Mouse (Mus musculus): ENCODE measurements around the gene Ppfibp2.
A peak's percentile ranks its signal among the peaks of the same experiment; 100 is the strongest.

The Ppfibp2 gene

DNA sequence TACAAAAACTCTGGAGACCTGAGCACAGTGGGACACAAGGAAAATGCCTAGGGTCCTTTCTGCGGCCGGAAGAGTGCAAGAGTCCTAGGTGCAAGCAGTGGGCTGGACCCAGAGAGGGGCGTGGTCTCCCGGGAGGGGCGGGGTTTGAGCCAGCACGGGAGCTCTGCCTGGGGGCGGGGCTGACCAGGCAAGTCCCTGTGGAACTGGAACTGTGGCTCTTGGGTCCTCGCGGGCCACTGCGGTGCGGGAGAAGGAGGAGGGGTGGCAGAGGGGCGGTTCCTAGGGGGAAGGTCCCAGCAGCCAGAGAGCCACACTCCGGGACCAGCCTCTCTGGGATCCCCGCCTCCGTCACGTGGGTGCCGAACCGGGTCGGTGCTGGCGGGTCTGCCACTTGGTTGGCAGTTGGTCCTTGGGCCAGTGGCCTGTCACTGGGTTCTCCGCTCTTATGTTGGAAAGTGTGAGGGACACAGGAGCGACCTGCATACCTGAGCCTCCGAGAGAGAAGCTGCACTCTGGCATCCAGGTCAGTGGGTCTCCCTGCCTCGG lies at the start of gene Ppfibp2:
Gene Ppfibp2 (plus strand): TSS at position 351 of the 546 bp plus-strand sequence.
- peak; percentile 95 to 96 for DNase-seq

DNA sequence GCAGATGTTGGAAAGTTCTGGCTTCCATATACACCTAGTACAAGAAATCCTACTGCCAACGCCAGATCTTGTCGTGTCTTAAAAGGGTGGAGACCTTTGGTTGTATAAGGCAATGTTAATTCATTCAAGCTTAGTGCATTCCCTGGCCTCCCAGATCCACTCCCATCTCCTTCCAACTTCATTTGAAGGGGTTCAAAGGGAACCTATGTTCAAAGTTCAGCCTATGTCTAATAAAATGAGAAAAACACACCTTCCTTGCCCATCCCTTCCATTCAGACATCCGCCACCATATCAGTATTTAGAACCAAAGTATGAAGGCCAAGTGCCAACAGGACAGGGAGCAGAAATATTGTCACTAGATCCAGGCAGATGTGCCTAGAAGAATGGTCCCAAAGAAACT lies 47.1 kb upstream of the Ppfibp2 start:
- DNase-seq: no peak

DNA sequence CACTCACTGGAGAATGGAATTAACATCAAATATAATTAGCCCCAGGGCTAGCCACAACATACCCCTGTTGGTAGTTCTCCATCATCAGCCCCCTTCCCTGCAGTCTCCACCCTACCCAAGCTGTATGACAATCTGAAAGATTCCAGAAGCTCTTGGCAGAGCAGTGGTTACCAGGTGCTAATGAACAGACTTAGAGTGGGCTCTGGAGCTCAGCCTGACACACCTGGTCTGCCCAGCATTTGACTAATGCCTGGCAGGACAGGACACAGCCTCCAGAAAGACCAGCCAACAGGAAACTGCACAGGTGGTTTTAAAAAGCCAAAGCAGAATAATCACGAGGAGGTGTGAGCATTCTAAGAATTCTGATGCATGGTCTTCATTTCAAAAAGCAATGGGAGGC lies 41.5 kb upstream of the Ppfibp2 start:
- DNase-seq: no peak

DNA sequence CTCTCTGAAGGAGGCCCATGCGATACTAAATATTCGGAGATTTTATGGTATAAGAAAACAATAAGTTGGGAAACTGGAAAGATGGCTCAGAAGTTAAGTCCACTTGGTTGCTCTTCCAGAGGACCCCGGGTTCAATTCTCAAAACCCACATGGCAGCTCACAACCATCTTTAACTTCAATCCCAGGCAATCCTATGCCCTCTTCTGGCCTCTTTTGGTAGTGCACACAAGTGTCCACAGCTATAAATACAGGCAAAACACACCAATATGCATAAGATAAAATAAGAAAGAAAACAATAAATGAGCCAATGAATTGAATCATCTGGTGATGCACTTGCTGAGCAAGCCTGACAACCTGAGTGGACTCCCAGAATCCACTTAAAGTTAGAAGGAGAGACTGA lies 39.1 kb upstream of the Ppfibp2 start:
- DNase-seq: peak; percentile 37 to 45

DNA sequence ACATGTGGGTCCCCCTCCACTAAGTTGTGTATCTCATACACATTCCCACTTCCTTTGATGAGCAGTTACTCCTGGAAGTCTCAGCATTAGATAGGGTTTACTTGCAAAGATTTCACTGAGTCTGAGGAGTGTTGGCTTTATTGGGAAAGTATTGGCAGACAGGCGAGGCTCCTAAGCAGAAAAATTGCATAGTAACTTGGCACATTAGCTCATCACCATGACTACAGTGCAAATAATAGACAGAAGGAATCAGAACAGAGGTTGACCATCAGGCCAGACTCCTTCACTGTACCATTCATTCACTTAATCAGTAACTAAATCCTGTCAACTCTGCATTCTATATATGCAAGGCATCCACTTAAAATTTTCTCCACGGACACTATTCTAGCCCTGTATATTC lies 34.3 kb upstream of the Ppfibp2 start:
- DNase-seq: no peak

DNA sequence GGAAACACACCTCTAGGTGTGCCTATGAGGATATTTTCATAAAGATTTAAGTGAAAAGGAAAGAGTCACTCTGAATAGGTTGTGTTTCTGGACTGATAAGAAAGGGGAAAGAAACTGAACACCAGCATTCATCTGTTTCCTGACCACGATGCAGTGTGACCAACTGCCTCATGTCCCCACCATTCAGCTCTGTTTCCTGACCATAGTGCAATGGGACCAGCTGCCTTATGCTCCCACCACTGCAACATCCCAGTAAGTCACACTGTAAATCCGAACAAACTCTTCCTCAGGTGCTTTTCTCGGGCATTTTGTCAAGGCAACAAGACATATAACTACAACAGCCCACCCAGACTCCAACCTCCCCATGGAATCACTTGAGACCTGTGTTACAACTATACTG lies 33.4 kb upstream of the Ppfibp2 start:
- no peak for DNase-seq

DNA sequence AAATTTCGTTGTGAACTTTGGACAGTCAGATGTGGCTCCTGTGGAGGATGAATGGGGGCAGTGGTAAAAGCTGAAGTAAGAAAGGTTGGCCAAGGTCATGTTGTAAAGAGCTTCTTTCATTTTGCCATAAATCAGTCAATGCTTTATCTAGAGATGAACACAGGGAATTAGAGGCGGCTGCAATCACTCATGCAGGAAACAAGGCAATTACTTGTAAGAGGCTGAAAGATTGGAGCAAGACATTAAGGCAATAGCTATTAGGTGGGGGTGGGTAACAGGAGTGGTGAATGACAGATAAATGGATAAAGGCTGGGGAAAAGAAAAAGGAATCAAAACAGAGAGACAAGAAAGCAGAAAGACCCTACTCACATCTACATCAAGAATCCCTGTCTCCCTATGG lies 31.3 kb upstream of the Ppfibp2 start:
- DNase-seq: no peak

DNA sequence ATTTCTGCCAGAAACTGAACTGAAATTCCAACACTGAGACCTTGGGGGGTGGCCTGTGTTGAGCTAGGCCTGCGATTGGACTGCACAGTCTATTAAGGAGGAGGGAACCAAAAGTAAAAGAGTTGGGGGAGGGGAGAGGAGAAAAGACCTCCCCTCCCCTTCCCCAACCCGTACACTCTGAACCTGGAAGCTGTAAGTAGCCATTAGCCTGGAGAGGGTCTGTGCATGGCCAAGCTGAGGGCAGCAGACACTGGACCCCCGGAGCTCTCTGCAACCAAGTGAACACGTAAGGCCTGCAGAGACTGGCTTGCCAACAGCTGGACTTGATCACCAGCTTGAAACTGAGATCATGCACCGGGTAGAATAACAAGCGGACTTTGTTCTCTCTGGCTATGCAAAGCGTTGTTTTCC lies 27.7 kb upstream of the Ppfibp2 start, which contains the start of gene Olfml1:
Gene Olfml1 (plus strand): TSS at position 186 of the 411 bp plus-strand sequence.
- no peak for DNase-seq

DNA sequence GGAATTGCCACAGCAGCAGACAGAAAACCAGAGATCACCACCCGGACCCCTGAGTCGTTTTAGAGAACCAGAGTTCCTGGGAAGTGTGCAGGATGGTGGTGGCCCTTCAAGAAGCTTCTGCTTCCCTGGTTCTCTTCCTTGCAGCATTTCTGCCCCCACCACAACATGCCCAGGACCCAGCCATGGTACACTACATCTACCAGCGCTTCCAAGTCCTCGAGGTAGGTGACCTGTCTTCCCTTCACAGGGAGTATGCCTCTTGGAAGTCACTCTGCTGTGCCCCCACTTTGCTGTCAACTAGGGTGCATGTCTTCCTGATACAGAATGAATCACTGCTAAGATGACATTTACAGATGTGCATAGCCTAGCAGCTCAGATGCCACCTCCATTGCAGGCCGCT lies 27.3 kb upstream of the Ppfibp2 start:
- DNase-seq: no peak

DNA sequence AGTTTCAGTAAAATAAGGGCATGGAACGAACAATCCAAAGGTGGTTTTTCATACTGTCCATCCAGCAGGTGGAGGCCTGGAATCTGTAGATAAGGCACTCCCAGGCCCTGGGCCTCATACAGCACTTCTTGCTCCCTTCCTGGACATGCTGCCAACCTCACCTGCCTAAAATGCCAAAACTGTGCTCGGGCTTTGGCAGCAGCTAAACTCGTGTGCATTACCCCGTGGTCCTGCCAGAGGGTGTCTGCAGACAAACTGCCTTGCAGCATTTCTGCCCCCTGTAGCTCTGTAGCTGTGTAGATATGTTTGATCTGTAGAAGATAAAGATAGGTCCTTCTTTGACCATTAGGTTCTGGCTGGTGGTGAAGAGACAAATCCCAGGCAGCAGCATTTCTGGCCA lies 26.0 kb upstream of the Ppfibp2 start:
- DNase-seq: no peak

DNA sequence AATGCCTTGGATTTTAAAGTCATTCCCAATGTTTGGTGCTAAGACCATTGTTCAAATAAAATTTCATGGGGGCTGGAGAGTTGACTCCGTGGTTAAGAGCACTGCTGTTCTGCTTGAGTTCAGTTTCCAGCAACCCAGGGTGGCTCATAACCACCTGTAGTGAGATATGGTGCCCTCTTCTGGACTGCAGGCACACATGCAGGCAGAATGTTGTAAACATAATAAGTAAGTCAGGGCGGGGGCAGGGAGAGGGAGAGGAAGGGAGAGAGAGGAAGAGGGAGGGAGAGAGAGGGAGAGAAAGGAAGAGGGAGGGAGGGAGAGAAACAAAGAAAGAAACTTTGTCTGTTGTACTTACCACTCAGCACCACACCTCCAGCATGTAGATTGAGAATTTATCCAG lies 21.2 kb upstream of the Ppfibp2 start:
- DNase-seq: peak; percentile 10 to 18

DNA sequence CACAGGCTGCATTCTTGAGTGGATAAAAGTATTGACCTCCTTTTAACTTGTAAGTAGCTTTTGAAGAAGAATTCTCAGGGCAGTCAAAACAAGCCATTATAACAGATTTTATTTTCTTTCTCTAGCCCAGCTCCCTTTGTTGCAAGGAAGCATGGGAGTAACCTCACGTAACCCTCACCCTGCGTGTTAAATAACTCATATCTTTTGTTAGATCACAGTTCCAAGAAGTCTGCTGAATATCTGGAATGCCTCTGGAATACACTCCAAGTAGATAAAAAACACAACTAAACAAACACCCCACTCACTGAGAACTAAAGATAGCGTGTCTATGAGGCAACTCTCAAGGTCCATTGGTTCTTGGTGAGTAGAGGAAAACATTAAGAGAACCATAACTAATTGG lies 20.7 kb upstream of the Ppfibp2 start:
- DNase-seq: no peak

DNA sequence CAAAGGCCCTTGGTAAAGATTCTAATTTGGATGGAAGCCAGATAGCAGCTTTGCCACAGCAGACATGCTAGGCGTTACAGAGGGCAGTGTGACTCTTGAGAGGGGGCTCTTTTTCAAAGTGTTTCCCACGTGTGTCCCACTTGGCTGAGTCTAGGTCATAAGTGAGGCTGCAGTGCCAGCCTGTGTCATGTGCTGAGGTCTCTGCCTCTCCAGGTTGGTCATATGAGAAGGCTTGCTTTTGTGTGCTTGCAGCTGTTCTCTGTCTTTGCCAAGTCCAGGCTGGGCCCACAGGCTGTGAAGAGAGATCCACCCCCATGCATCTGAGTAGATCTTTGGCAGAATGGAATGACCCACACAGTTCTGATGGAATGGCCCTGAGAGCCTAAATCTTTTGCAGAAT lies 2.4 kb upstream of the Ppfibp2 start:
- no peak for DNase-seq

DNA sequence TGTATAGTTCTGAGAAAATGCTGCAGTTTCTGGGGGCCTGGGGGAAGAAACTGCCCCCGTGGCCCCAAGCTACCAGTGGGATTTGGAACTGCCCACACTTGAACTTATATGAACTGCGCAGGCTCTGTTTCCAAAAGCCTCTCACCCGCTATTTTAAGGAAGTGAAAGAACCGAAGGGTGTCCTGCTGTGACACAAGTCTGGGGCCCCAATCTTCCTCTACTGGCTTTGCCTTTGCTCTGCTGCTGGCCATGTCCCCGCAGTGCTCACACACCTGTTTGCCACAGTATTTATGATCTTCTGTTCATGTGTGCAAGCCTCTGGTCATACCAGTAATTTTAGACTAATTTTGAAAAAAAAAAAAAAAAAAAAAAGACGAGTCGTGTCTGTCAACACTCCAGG lies 1.1 kb upstream of the Ppfibp2 start:
- DNase-seq: peak; percentile 66 to 73

DNA sequence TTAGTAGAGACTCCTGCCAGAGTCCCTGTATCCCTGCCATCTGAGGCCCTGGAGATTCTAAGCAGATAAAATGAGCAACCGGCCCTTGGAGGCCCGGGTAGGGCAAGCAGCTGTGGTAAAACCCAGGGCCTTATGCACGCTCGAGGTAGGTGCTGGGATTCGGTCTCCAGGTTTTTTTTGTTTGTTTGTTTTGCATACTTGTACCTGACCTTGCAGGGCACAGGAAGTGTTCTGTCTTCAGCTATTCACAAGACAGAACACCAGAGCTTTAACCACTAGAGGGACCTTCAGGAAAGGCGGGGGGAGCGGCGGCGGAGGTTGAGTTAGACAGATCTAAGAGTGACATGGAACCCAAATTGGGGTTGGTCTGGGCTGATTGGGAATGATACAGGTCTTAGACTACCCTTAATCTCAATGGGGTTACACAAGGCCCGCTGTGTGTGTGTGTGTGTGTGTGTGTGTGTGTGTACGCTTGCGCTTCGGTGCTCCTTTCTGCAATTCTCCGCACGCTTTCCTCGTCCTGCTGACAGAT lies 616 bp upstream of the Ppfibp2 start:
- peak; percentile 78 to 81 for DNase-seq

DNA sequence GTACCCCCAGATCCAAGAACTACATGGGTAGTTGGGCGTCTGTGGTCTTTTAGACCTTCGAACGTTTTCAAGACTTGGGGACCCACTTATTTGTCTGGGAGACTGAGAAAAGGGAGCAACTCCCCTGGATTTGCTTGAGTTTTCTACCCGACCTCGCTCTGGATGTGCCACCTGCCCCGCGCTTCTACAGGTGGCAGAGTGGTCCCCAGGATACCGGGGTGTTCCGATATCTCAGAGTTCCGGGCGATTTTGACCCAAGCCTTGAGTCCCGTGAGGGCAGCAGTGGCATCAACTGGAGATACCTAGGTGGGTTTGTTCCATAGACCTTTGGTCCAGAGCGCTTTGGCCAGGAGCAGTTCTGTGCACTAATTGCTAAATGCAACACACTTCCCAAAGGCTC lies 419 bp downstream of the Ppfibp2 start:
- DNase-seq: no peak

DNA sequence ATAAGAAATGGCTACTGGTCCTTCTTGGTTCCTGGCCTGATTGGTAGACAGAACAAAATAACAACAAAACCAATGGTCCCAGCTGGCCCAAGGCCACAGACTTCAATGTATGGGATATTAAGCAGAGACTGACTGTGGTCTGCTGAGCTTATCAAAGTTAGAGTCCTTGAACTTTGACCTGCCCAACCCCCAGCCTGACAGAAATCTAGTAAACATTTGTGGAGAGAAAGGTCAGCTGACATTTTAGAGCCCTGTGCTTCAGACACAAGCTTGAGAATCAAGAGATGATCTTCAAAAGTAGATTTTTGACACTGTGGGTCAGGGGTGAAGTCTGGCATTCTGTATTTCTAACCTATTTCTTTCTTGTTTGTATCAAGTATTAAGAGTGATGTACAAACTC lies 1.7 kb downstream of the Ppfibp2 start:
- no peak for DNase-seq

DNA sequence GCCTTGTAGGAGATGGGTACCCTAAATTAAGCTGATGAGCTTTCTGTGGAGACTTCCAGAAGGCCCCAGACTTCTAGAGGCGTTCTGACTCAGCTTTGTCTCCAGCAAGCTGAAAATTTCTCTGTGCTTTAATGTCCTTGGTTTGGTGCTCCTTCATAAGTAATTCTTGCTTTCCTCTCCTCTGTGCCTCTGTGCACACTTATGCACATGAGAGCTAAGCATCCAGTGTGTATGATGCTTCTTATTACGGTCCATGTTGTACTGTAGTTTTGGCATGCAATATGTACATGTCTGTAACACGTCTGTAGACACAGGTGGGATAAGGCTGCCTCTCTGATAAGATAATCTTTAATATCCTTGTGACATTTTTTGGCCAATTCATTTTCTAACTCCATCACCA lies 2.9 kb downstream of the Ppfibp2 start:
- no peak for DNase-seq

DNA sequence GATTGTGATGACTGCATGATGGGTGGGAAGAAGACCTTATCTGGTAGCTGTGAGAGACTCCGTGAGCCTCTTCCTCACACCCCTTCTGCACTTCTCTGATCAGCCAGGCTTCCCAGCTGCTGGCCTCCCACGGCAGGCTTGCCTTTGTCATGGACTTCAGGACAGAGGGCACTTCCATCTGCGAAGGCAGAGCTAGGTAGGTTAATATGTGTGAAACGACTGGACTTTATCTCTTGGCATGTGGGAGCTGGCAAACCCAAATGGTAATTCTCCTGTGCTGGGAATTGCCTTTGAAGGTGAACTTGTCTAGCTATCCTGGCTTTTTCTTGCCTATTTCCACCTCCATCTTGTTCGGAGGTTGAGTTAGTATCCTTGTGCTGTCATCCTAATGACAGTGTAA lies 5.6 kb downstream of the Ppfibp2 start:
- DNase-seq: no peak

DNA sequence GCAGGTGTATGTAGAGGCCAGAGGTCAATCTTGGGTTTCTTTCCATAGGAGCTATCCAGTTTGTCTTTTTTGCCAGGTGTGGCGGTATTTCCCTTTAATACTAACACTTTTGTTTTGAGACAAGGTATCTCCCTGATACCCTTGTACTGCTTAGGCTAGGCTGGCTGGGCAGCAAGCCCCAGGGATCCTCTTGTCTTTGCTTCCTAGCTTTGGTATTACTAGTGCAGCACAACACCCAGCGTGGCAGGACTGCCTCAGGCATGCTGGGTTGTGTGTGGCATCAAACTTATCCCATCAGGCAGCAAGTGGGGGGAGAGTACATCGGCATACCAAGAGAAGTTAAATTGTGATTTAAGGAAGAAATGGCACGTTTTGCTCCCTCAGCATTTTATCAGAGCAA lies 7.5 kb downstream of the Ppfibp2 start:
- DNase-seq: no peak

DNA sequence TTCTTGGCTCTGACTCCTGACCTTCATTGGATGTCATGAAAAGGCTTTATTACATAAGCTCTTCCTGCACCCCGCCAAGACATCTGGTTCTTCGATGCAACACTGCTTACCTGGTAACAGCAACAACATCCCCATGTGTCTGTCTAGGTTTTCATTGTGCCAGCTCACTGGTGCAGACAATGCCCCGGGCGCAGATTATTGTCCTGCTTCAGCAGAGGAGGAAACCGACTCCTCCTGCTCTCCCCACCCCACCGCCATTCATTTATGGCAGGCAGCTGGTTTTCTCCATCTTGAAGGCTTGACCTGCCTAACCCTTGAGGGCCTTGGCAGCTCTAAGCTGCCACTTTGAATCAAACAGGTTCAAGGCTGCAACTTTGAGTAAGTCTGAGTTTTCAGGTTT lies 7.9 kb downstream of the Ppfibp2 start:
- DNase-seq: no peak

DNA sequence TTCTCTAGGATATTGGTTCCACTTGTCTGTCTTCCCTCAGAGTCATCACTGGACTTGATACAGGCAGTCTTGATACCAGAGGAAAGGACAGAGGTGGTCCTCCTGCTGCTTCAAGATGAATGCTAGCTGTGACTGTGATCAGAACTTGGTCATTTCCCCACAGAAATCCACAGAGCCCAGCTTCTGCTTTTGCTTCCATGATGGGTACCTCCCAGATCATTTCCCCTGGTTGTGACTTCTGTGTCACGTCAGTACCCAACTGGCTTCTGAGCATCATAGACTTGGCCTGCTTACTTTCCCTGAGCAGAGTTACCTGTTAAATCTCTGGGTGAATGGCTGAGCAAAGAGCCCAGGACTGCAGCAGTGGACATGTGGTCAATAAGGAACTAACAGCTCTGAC lies 12.8 kb downstream of the Ppfibp2 start:
- DNase-seq: no peak

DNA sequence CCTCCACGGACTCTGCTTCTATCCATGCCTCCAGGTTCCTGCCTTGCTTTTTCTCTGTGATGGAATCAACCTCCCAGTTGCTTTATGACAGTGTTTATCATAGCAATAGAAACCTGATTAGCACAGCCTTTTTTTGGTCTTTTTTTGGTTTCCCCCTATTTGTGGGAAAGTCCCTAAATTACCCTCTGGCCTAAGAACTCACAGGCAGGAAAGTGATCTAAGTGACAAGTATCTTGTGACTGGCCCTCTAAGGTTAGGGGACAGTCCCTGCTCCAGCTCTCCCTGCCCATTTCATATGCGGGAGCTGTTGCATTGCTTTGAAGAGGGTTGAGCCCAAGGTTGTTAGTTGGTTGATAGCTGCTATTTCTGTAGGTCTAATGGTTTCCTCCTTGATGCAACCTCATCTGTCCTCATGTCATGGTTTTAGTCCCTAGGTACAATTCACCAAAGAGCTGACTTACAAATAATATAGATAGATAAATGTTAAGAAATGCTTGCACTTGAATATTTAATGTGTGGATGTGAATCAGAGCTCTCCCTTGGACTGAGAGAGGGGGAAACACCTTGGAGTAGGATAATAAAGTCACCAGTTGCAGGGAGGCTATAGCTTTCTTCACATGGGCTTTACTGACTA lies 14.7 kb downstream of the Ppfibp2 start:
- DNase-seq: peak; percentile 41 to 60

DNA sequence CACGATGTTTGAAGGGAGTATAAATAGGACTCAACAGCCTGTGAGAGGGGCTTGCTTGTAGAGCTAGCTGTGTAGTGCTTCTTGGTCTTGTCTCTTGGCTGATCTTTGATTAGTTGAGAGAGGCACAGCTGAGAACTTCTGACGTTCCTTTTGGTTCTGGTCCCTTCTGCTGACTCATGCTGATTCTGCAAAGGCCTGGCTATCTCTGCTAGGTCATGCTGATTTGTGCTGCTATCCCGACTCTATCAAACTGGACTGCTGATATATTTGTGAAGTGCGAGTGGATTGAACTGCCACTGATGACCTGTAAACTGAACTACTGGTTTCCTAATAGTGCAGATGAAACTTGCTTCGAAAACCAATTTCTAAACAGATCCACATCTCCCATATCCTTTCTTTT lies 15.9 kb downstream of the Ppfibp2 start:
- no peak for DNase-seq

Measured in B cell, adult 2 months (primary cell).